Mouse (Mus musculus) intestine, embryonic 15.5 days (tissue): ENCODE results near the gene Pla1a. TPM values are rescaled to one million over a fixed set of nuclear protein-coding genes. Genes with fewer than 3 reads are reported as not detected.

Source experiments
- ATAC-seq: fragments of 200-750 bp; cut with Nextera tagmentation; 2 replicates; pipeline ENCODE4 v1.8.0; 2017; ENCODE audit warnings: moderate TSS enrichment, moderate library complexity
- H3K27ac ChIP-seq: fragments of 300-500 bp; sonication (generic); 2 replicates; pipeline ENCODE4 v1.5.1; 2015; ENCODE audit warnings: mild to moderate bottlenecking, inconsistent platforms
- H3K27me3 ChIP-seq: fragments of 300-500 bp; sonication (generic); replicated peaks from 2 replicates; pipeline ENCODE4 v1.6.1; 2015; ENCODE audit warnings: inconsistent platforms
- H3K36me3 ChIP-seq: fragments of 300-500 bp; sonication (generic); 2 replicates; pipeline ENCODE4 v1.6.1; 2015; ENCODE audit warnings: inconsistent platforms
- H3K4me1 ChIP-seq: fragments of 300-500 bp; sonication (generic); replicated peaks from 2 replicates; pipeline ENCODE4 v1.6.1; 2015; ENCODE audit warnings: inconsistent platforms
- H3K4me2 ChIP-seq: fragments of 300-500 bp; sonication (generic); replicated peaks from 2 replicates; pipeline ENCODE4 v1.6.1; 2015; ENCODE audit warnings: mild to moderate bottlenecking, inconsistent platforms
- H3K4me3 ChIP-seq: fragments of 300-500 bp; sonication (generic); replicated peaks from 2 replicates; pipeline ENCODE4 v1.5.1; 2015; ENCODE audit warnings: inconsistent platforms
- H3K9ac ChIP-seq: fragments of 300-500 bp; sonication (generic); 2 replicates; pipeline ENCODE4 v1.6.1; 2015; ENCODE audit warnings: inconsistent platforms
- H3K9me3 ChIP-seq: fragments of 300-500 bp; sonication (generic); 2 replicates; pipeline ENCODE4 v1.6.1; 2016; ENCODE audit warnings: inconsistent platforms
- WGBS: fragments of 180-500 bp; shearing (Covaris S2); methylation state at CpG from one replicate; pipeline ENCODE4 v1.1.7; 2015; 5-methylcytosine and 5-hydroxymethylcytosine counted together
- polyA plus RNA-seq: library from polyadenylated mRNA; unstranded; fragments of >200 nt; fragmentation: Nextera tagmentation; extraction: Ambion mirVana; gene quantifications from 2 replicates; pipeline ENCODE4 v1.2.1, GENCODE M21; 2015

The Pla1a gene
- polyA plus RNA-seq, 1 experiment from 2014 or later: 1.3 TPM

GRCm38 (mm10) chr16:38407584-38407983 is 25.4 kb downstream of the Pla1a start:
- no peak overlapping the region for H3K4me2 ChIP-seq
- no peak overlapping the region for H3K4me3 ChIP-seq
- no peaks in the 10 kb centered on the region for H3K4me1 ChIP-seq
- WGBS: 44% methylated on average over 5 of the region's 5 CpGs
- H3K9ac ChIP-seq: no peak overlapping the region
- H3K27ac ChIP-seq: no peak overlapping the region
- ATAC-seq: no peak
- H3K27me3 ChIP-seq: no peaks in the 10 kb centered on the region
- H3K36me3 ChIP-seq: no peaks in the 10 kb centered on the region
- H3K9me3 ChIP-seq: no peaks in the 10 kb centered on the region

- Histone ChIP-seq H3K36me3 (no peaks in the 10 kb centered on the region), H3K9ac (no peak overlapping the region)
- WGBS: 82% methylated on average over 6 of the region's 6 CpGs
Measured at GRCm38 (mm10) chr16:38406708-38407107, 26.2 kb downstream of the Pla1a start.

GRCm38 (mm10) chr16:38406293-38406692 is 26.7 kb downstream of the Pla1a start:
- Histone ChIP-seq H3K9me3 (no peaks in the 10 kb centered on the region), H3K4me2 (no peak overlapping the region), H3K4me3 (no peak overlapping the region), H3K4me1 (no peaks in the 10 kb centered on the region), H3K27me3 (no peaks in the 10 kb centered on the region), H3K9ac (no peak overlapping the region), H3K27ac (no peak overlapping the region), H3K36me3 (no peaks in the 10 kb centered on the region)
- 79% methylated on average over 5 of the region's 5 CpGs for WGBS
- ATAC-seq: no peak

More at GRCm38 (mm10) chr16:38406708-38407107, 26.2 kb downstream of the Pla1a start:
- Histone ChIP-seq H3K4me2 (no peak overlapping the region), H3K27me3 (no peaks in the 10 kb centered on the region), H3K4me3 (no peak overlapping the region), H3K9me3 (no peaks in the 10 kb centered on the region), H3K4me1 (no peaks in the 10 kb centered on the region), H3K27ac (no peak overlapping the region)
- 0 out of 2 replicates have a peak, but pooled peaks have one; percentile 15 for ATAC-seq

GRCm38 (mm10) chr16:38403639-38404038 is 29.3 kb downstream of the Pla1a start:
- no peak overlapping the region for H3K27ac ChIP-seq
- H3K4me2 ChIP-seq: no peak overlapping the region
- H3K27me3 ChIP-seq: no peaks in the 10 kb centered on the region
- no peaks in the 10 kb centered on the region for H3K9me3 ChIP-seq
- 82% methylated on average over 7 of the region's 7 CpGs for WGBS
- H3K4me1 ChIP-seq: peaks cover 13% of the 10 kb centered on the region
- H3K4me3 ChIP-seq: no peak overlapping the region
- H3K9ac ChIP-seq: no peak overlapping the region
- H3K36me3 ChIP-seq: no peaks in the 10 kb centered on the region
- ATAC-seq: no peak

- no peaks in the 10 kb centered on the region for H3K27me3 ChIP-seq
- no peak overlapping the region for H3K27ac ChIP-seq
- no peaks in the 10 kb centered on the region for H3K9me3 ChIP-seq
- no peak overlapping the region for H3K4me3 ChIP-seq
- H3K36me3 ChIP-seq: no peaks in the 10 kb centered on the region
- no peak for ATAC-seq
- peaks cover 13% of the 10 kb centered on the region for H3K4me1 ChIP-seq
- 86% methylated on average over 6 of the region's 6 CpGs for WGBS
- no peak overlapping the region for H3K4me2 ChIP-seq
- H3K9ac ChIP-seq: no peak overlapping the region
Measured at GRCm38 (mm10) chr16:38401468-38401867, 31.5 kb downstream of the Pla1a start.

GRCm38 (mm10) chr16:38400311-38400960 is 32.5 kb downstream of the Pla1a start:
- H3K9ac ChIP-seq: no peak overlapping the region
- WGBS: 71% methylated on average over 9 of the region's 9 CpGs
- H3K4me2 ChIP-seq: peak overlapping the region; percentile 58
- H3K4me1 ChIP-seq: peaks cover 15% of the 10 kb centered on the region
- H3K36me3 ChIP-seq: no peaks in the 10 kb centered on the region
- no peak for ATAC-seq
- H3K27me3 ChIP-seq: no peaks in the 10 kb centered on the region
- H3K27ac ChIP-seq: no peak overlapping the region
- no peaks in the 10 kb centered on the region for H3K9me3 ChIP-seq
- 0 out of 2 replicates have a peak overlapping the region, but pooled peaks have one; percentile 20 for H3K4me3 ChIP-seq

GRCm38 (mm10) chr16:38399531-38400231 is 33.3 kb downstream of the Pla1a start:
- Histone ChIP-seq H3K36me3 (no peaks in the 10 kb centered on the region), H3K4me3 (peak overlapping the region; percentile 20; the same call in 1 of the 2 replicates), H3K9me3 (no peaks in the 10 kb centered on the region), H3K4me2 (peak overlapping the region; percentile 58), H3K9ac (0 out of 2 replicates have a peak overlapping the region, but pooled peaks have one; percentile 0), H3K27ac (no peak overlapping the region), H3K27me3 (no peaks in the 10 kb centered on the region), H3K4me1 (peaks cover 15% of the 10 kb centered on the region)
- WGBS: 22% methylated on average over 17 of the region's 17 CpGs
- ATAC-seq: peak; percentile 70

- WGBS: 79% methylated on average over 3 of the region's 3 CpGs
- 0 out of 2 replicates have a peak overlapping the region, but pooled peaks have one; percentile 58 for H3K4me2 ChIP-seq
- no peaks in the 10 kb centered on the region for H3K36me3 ChIP-seq
- no peaks in the 10 kb centered on the region for H3K9me3 ChIP-seq
- H3K9ac ChIP-seq: 0 out of 2 replicates have a peak overlapping the region, but pooled peaks have one; percentile 0
- no peak overlapping the region for H3K4me3 ChIP-seq
- no peak; the same call in 1 of the 2 replicates for ATAC-seq
- H3K27ac ChIP-seq: no peak overlapping the region
- no peaks in the 10 kb centered on the region for H3K27me3 ChIP-seq
- H3K4me1 ChIP-seq: peaks cover 15% of the 10 kb centered on the region
Measured at GRCm38 (mm10) chr16:38399076-38399475, 33.9 kb downstream of the Pla1a start.

- Histone ChIP-seq H3K27ac (no peak overlapping the region), H3K9me3 (no peaks in the 10 kb centered on the region), H3K4me3 (no peak overlapping the region), H3K27me3 (no peaks in the 10 kb centered on the region), H3K4me2 (no peak overlapping the region), H3K9ac (no peak overlapping the region), H3K36me3 (no peaks in the 10 kb centered on the region), H3K4me1 (peaks cover 15% of the 10 kb centered on the region)
- ATAC-seq: peak; percentile 75
- 74% methylated on average over 6 of the region's 6 CpGs for WGBS
Measured at GRCm38 (mm10) chr16:38398266-38398665, 34.7 kb downstream of the Pla1a start.

- ATAC-seq: peak; percentile 39; the same call in 1 of the 2 replicates
Measured at GRCm38 (mm10) chr16:38396155-38396554, 36.8 kb downstream of the Pla1a start.

GRCm38 (mm10) chr16:38395060-38395730 is 37.8 kb downstream of the Pla1a start:
- no peak for ATAC-seq
- WGBS: 53% methylated on average over 6 of the region's 6 CpGs
- Histone ChIP-seq H3K27ac (no peak overlapping the region), H3K36me3 (no peaks in the 10 kb centered on the region), H3K4me3 (no peak overlapping the region), H3K9ac (no peak overlapping the region), H3K27me3 (no peaks in the 10 kb centered on the region), H3K9me3 (no peaks in the 10 kb centered on the region), H3K4me2 (no peak overlapping the region), H3K4me1 (peaks cover 13% of the 10 kb centered on the region)

More at GRCm38 (mm10) chr16:38396155-38396554, 36.8 kb downstream of the Pla1a start:
- Histone ChIP-seq H3K27ac (no peak overlapping the region), H3K36me3 (no peaks in the 10 kb centered on the region), H3K4me3 (no peak overlapping the region), H3K27me3 (no peaks in the 10 kb centered on the region), H3K9me3 (no peaks in the 10 kb centered on the region), H3K9ac (no peak overlapping the region), H3K4me2 (no peak overlapping the region; the same call in 1 of the 2 replicates), H3K4me1 (peaks cover 15% of the 10 kb centered on the region)
- WGBS: 38% methylated on average over 13 of the region's 13 CpGs

GRCm38 (mm10) chr16:38394191-38394618 is 38.7 kb downstream of the Pla1a start:
- H3K36me3 ChIP-seq: no peaks in the 10 kb centered on the region
- no peak overlapping the region for H3K9ac ChIP-seq
- no peak for ATAC-seq
- H3K27me3 ChIP-seq: no peaks in the 10 kb centered on the region
- H3K4me3 ChIP-seq: no peak overlapping the region
- H3K4me2 ChIP-seq: no peak overlapping the region
- 78% methylated on average over 8 of the region's 8 CpGs for whole genome bisulfite sequencing
- no peaks in the 10 kb centered on the region for H3K9me3 ChIP-seq
- H3K4me1 ChIP-seq: peaks cover 3% of the 10 kb centered on the region; the same call in 1 of the 2 replicates
- H3K27ac ChIP-seq: no peak overlapping the region
